Mouse (Mus musculus): Measurements from ENCODE around the gene Zcchc2.

DNA sequence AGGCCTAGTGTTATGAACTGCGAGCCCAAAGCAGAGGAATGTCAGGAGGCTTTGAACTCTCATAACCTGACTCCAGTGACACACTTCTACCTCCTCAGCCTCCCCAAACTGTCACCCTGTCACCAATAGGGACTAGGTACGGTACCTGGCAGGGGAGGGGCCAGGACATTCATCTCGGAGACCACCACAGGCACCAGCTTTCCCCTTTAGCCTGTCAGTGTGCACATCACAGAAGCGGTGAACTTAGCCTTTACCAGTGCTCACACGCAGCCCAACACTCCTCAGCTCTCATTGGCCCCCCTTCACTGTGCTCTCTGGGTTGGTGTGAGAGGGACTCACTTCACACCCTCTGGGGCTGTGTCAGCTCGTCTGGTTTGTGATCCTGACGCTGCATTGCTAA lies 44.6 kb downstream of the Zcchc2 start:
- no peak for TF ChIP-seq CTCF (IDR thresholded peaks at IDR 0.05)
- TF ChIP-seq EP300 (IDR thresholded peaks at IDR 0.05): no peak

All from lung, postnatal 0 days (tissue).